16 mouse cellular contexts compared by ENCODE assay signal in genomic region chr6:53262401-53262800, GRCm38 (mm10). TPM values are rescaled to one million over a fixed set of nuclear protein-coding genes. Genes with fewer than 3 reads are reported as not detected.
DNase-seq lines count a peak whose midpoint lies in the region; ATAC-seq lines count a peak whose summit lies in the region.
"Had no signal": no experiment of that assay in that cellular context is flagged by ENCODE, and none has a peak within 500 bp of the region (broad histone marks: within the 10 kb centered on the region; RNA-seq: fewer than 3 reads in every experiment).

No protein-coding gene starts in this region.

- H3K27ac ChIP-seq in forebrain, embryonic 10.5 days = no peak overlapping the region
- H3K27ac ChIP-seq in forebrain, embryonic 15.5 days (replicated peaks) = no peak overlapping the region
- H3K27ac ChIP-seq in neural tube, embryonic 11.5 days (ENCODE audit: low read depth, low read length) = no peak overlapping the region
- no peak overlapping the region for H3K27ac ChIP-seq in neural tube, embryonic 15.5 days (replicated peaks)
- H3K27ac ChIP-seq: embryonic facial prominence, embryonic 13.5 days; hindbrain, embryonic 14.5 days; limb, embryonic 15.5 days had no signal

- no peaks in the 10 kb centered on the region for H3K36me3 ChIP-seq in forebrain, embryonic 10.5 days (replicated peaks)
- H3K36me3 ChIP-seq in forebrain, embryonic 15.5 days = no peaks in the 10 kb centered on the region
- no peaks in the 10 kb centered on the region for H3K36me3 ChIP-seq in neural tube, embryonic 11.5 days (ENCODE audit: control insufficient read depth, insufficient read depth, low read length)
- H3K36me3 ChIP-seq in neural tube, embryonic 15.5 days = no peaks in the 10 kb centered on the region
- H3K36me3 ChIP-seq: embryonic facial prominence, embryonic 13.5 days; limb, embryonic 15.5 days had no signal

- no peak overlapping the region for H3K4me3 ChIP-seq in forebrain, embryonic 10.5 days
- no peak overlapping the region for H3K4me3 ChIP-seq in forebrain, embryonic 15.5 days
- H3K4me3 ChIP-seq in neural tube, embryonic 11.5 days (ENCODE audit: low read depth, low read length) = no peak overlapping the region
- H3K4me3 ChIP-seq in neural tube, embryonic 15.5 days (replicated peaks) = no peak overlapping the region
- H3K4me3 ChIP-seq: embryonic facial prominence, embryonic 13.5 days; limb, embryonic 15.5 days had no signal

- DNase-seq in forebrain, embryonic 10.5 days (ENCODE audit: extremely low spot score, low spot score) = peak; percentile 13
- DNase-seq in neural tube, embryonic 11.5 days (ENCODE audit: low spot score) = peak; percentile 45
- DNase-seq in cerebellum, adult 9-11 months = peak; percentile 28
- peak; percentile 24 for DNase-seq in retina, postnatal 1 day
- DNase-seq in lung, adult 18-20 months = no peak
- DNase-seq: adrenal gland, postnatal 36 days; heart, adult 18-20 months; kidney, postnatal 25 days; lung, postnatal 14 days had no signal

- no peaks in the 10 kb centered on the region for H3K27me3 ChIP-seq in forebrain, embryonic 10.5 days (ENCODE audit: poor library complexity, severe bottlenecking)
- H3K27me3 ChIP-seq in forebrain, embryonic 15.5 days = no peaks in the 10 kb centered on the region
- H3K27me3 ChIP-seq in neural tube, embryonic 11.5 days (ENCODE audit: control insufficient read depth, insufficient read depth, low read length) = no peaks in the 10 kb centered on the region
- H3K27me3 ChIP-seq in neural tube, embryonic 15.5 days (replicated peaks) = peaks cover 16% of the 10 kb centered on the region; the same call in 1 of the 2 replicates
- H3K27me3 ChIP-seq: embryonic facial prominence, embryonic 13.5 days; limb, embryonic 15.5 days had no signal

- H3K9me3 ChIP-seq in forebrain, embryonic 10.5 days = no peaks in the 10 kb centered on the region
- no peaks in the 10 kb centered on the region for H3K9me3 ChIP-seq in forebrain, embryonic 15.5 days
- H3K9me3 ChIP-seq in neural tube, embryonic 11.5 days (ENCODE audit: control insufficient read depth, low read length) = no peaks in the 10 kb centered on the region
- H3K9me3 ChIP-seq in neural tube, embryonic 15.5 days (replicated peaks) = no peaks in the 10 kb centered on the region
- H3K9me3 ChIP-seq: limb, embryonic 15.5 days had no signal

- WGBS in forebrain, embryonic 10.5 days = 86% methylated on average over 11 of the region's 11 CpGs
- 67% methylated on average over 11 of the region's 11 CpGs for WGBS in forebrain, embryonic 15.5 days
- WGBS in neural tube, embryonic 11.5 days = 57% methylated on average over 11 of the region's 11 CpGs
- WGBS in neural tube, embryonic 15.5 days = 31% methylated on average over 11 of the region's 11 CpGs

- no peak overlapping the region for H3K4me2 ChIP-seq in forebrain, embryonic 15.5 days (replicated peaks)
- no peak overlapping the region for H3K4me2 ChIP-seq in neural tube, embryonic 11.5 days (ENCODE audit: low read depth)
- no peak overlapping the region for H3K4me2 ChIP-seq in neural tube, embryonic 15.5 days
- H3K4me2 ChIP-seq: embryonic facial prominence, embryonic 13.5 days; hindbrain, embryonic 14.5 days; limb, embryonic 15.5 days had no signal

- no peak overlapping the region for H3K9ac ChIP-seq in forebrain, embryonic 15.5 days (replicated peaks)
- no peak overlapping the region for H3K9ac ChIP-seq in neural tube, embryonic 11.5 days (ENCODE audit: low read length)
- no peak overlapping the region for H3K9ac ChIP-seq in neural tube, embryonic 15.5 days (replicated peaks)
- H3K9ac ChIP-seq: embryonic facial prominence, embryonic 13.5 days; hindbrain, embryonic 14.5 days; limb, embryonic 15.5 days had no signal

- ATAC-seq in forebrain, embryonic 15.5 days (replicated peaks) = no peak
- no peak for ATAC-seq in neural tube, embryonic 11.5 days (ENCODE audit: insufficient read depth, low FRiP score, low TSS enrichment)
- no peak for ATAC-seq in neural tube, embryonic 15.5 days (ENCODE audit: low FRiP score)
- ATAC-seq: activated CD4-positive, CD25-positive, alpha-beta regulatory T cell, adult 4 months; intestine, postnatal 0 days had no signal

- peaks cover 17% of the 10 kb centered on the region for H3K4me1 ChIP-seq in forebrain, embryonic 10.5 days
- peaks cover 2% of the 10 kb centered on the region for H3K4me1 ChIP-seq in forebrain, embryonic 15.5 days
- H3K4me1 ChIP-seq in neural tube, embryonic 11.5 days (ENCODE audit: control insufficient read depth, insufficient read depth, low read length) = peaks cover 1% of the 10 kb centered on the region
- peaks cover 6% of the 10 kb centered on the region for H3K4me1 ChIP-seq in neural tube, embryonic 15.5 days

RNA-seq across cellular contexts. Expression of gene Creb5, which starts 24.7 kb away (rescaled TPM):
- 22.9 and 24.5 TPM in 2 replicates for polyA plus RNA-seq in forebrain, embryonic 10.5 days (2016; fragmentation: Nextera tagmentation; extraction: Ambion mirVana)
- polyA plus RNA-seq in forebrain, embryonic 15.5 days (2015; fragmentation: Nextera tagmentation; extraction: Ambion mirVana) = 14.5 and 18.3 TPM in 2 replicates
- polyA plus RNA-seq in neural tube, embryonic 11.5 days (2014; fragmentation: Nextera tagmentation; extraction: Ambion mirVana) = 10.7 and 10.9 TPM in 2 replicates
- 5.7 TPM in 2 replicates for polyA plus RNA-seq in neural tube, embryonic 15.5 days (2015; fragmentation: Nextera tagmentation; extraction: Ambion mirVana)

Comparison
In these comparisons a context has a peak if more than half of its experiments do, and no peak if none do; other contexts are left out.
1. DNase-seq: peak in forebrain, embryonic 10.5 days (single experiment), neural tube, embryonic 11.5 days (single experiment), cerebellum, adult 9-11 months (single experiment) and retina, postnatal 1 day (single experiment); none in lung, adult 18-20 months (0 of 2).